Mouse (Mus musculus) kidney, embryonic 14.5 days (tissue): Measurements from ENCODE around the gene Methig1. TPM values are rescaled to one million over a fixed set of nuclear protein-coding genes. Genes with fewer than 3 reads are reported as not detected.

Experiments
- ATAC-seq: fragments of 200-750 bp; cut with Nextera tagmentation; 2 replicates; pipeline ENCODE4 v1.8.0; 2017; ENCODE audit warnings: moderate number of reproducible peaks, mild to moderate bottlenecking, moderate TSS enrichment, moderate library complexity; ENCODE audit not compliant: low FRiP score, low TSS enrichment
- H3K27ac ChIP-seq: fragments of 300-500 bp; sonication (generic); 2 replicates; pipeline ENCODE4 v1.5.1; 2014; ENCODE audit warnings: low read depth, mild to moderate bottlenecking, low read length, moderate library complexity, mixed read lengths
- H3K27me3 ChIP-seq: fragments of 300-500 bp; sonication (generic); 2 replicates; pipeline ENCODE4 v1.6.1; 2014; ENCODE audit warnings: mild to moderate bottlenecking, low read length; ENCODE audit not compliant: control insufficient read depth, insufficient read depth
- H3K36me3 ChIP-seq: fragments of 300-500 bp; sonication (generic); 2 replicates; pipeline ENCODE4 v1.6.1; 2014; ENCODE audit warnings: low read length, mixed read lengths; ENCODE audit not compliant: control insufficient read depth, insufficient read depth
- H3K4me1 ChIP-seq: fragments of 300-500 bp; sonication (generic); 2 replicates; pipeline ENCODE4 v1.6.1; 2014; ENCODE audit warnings: low read length, mixed read lengths; ENCODE audit not compliant: control insufficient read depth, insufficient read depth
- H3K4me2 ChIP-seq: fragments of 300-500 bp; sonication (generic); replicated peaks from 2 replicates; pipeline ENCODE4 v1.6.1; 2014; ENCODE audit warnings: low read depth, mild to moderate bottlenecking, low read length
- H3K4me3 ChIP-seq: fragments of 300-500 bp; sonication (generic); 2 replicates; pipeline ENCODE4 v1.5.1; 2014; ENCODE audit warnings: mild to moderate bottlenecking, low read length
- H3K9ac ChIP-seq: fragments of 300-500 bp; sonication (generic); 2 replicates; pipeline ENCODE4 v1.6.1; 2014; ENCODE audit warnings: low read depth, mild to moderate bottlenecking, low read length, moderate library complexity
- H3K9me3 ChIP-seq: fragments of 300-500 bp; sonication (generic); 2 replicates; pipeline ENCODE4 v1.6.1; 2016; ENCODE audit warnings: low read length; ENCODE audit not compliant: control insufficient read depth
- WGBS: fragments of 180-500 bp; shearing (Covaris S2); extraction: QIAGEN DNeasy Blood & Tissue Kit; methylation state at CpG from one replicate; pipeline ENCODE4 v1.1.7; 2014; 5-methylcytosine and 5-hydroxymethylcytosine counted together
- polyA plus RNA-seq: library from polyadenylated mRNA; unstranded; fragments of >200 nt; fragmentation: Nextera tagmentation; extraction: Ambion mirVana; gene quantifications from 2 replicates; pipeline ENCODE4 v1.2.1, GENCODE M21; 2014

Methig1 gene
- polyA plus RNA-seq, 1 experiment from 2014 or later: 0.27 TPM

- Histone ChIP-seq H3K9ac (peak overlapping the region; percentile 56; the same call in 1 of the 2 replicates), H3K27ac (peak overlapping the region; percentile 1; the same call in 1 of the 2 replicates), H3K4me3 (peak overlapping the region; percentile 94), H3K4me1 (peaks cover 37% of the 10 kb centered on the region; the same call in 1 of the 2 replicates), H3K4me2 (peak overlapping the region; percentile 96), H3K9me3 (no peaks in the 10 kb centered on the region), H3K27me3 (0 out of 2 replicates have a peak, but pooled peaks cover 6% of the 10 kb centered on the region), H3K36me3 (no peaks in the 10 kb centered on the region)
- ATAC-seq: no peak
- 4% methylated on average over 14 of the region's 14 CpGs for WGBS
These were observed 71.0 kb downstream of the Methig1 start for GRCm38 (mm10) chr15:100423916-100424315.

GRCm38 (mm10) chr15:100424396-100425122 is 71.6 kb downstream of the Methig1 start, which contains the start of gene Slc11a2:
Slc11a2 (minus strand) TSS chr15:100425072.
- H3K9me3 ChIP-seq: no peaks in the 10 kb centered on the region
- no peaks in the 10 kb centered on the region for H3K36me3 ChIP-seq
- peak within 1 kb of the TSS; percentile 56; the same call in 1 of the 2 replicates for H3K9ac ChIP-seq
- WGBS: 17% methylated on average over 17 of the region's 17 CpGs
- H3K4me2 ChIP-seq: peak within 1 kb of the TSS; percentile 96
- peak within 1 kb of the TSS; percentile 1; the same call in 1 of the 2 replicates for H3K27ac ChIP-seq
- H3K4me1 ChIP-seq: peaks cover 32% of the 10 kb centered on the region; the same call in 1 of the 2 replicates
- peak within 1 kb of the TSS; percentile 94 for H3K4me3 ChIP-seq
- no peak for ATAC-seq
- H3K27me3 ChIP-seq: 0 out of 2 replicates have a peak, but pooled peaks cover 6% of the 10 kb centered on the region

GRCm38 (mm10) chr15:100428296-100428905 is 75.5 kb downstream of the Methig1 start:
- H3K4me1 ChIP-seq: peaks cover 11% of the 10 kb centered on the region; the same call in 1 of the 2 replicates
- 0 out of 2 replicates have a peak, but pooled peaks cover 4% of the 10 kb centered on the region for H3K27me3 ChIP-seq
- H3K9ac ChIP-seq: no peak overlapping the region
- no peak overlapping the region for H3K4me2 ChIP-seq
- H3K27ac ChIP-seq: no peak overlapping the region
- no peaks in the 10 kb centered on the region for H3K9me3 ChIP-seq
- H3K36me3 ChIP-seq: no peaks in the 10 kb centered on the region
- WGBS: 63% methylated on average over 13 of the region's 13 CpGs
- no peak overlapping the region for H3K4me3 ChIP-seq
- peak; percentile 72; the same call in 1 of the 2 replicates for ATAC-seq

GRCm38 (mm10) chr15:100429959-100430565 is 77.1 kb downstream of the Methig1 start:
- no peak overlapping the region for H3K4me3 ChIP-seq
- WGBS: 60% methylated on average over 11 of the region's 11 CpGs
- H3K27ac ChIP-seq: no peak overlapping the region
- no peak for ATAC-seq
- no peaks in the 10 kb centered on the region for H3K36me3 ChIP-seq
- no peaks in the 10 kb centered on the region for H3K9me3 ChIP-seq
- H3K4me2 ChIP-seq: no peak overlapping the region
- no peaks in the 10 kb centered on the region for H3K4me1 ChIP-seq
- H3K9ac ChIP-seq: no peak overlapping the region
- H3K27me3 ChIP-seq: 0 out of 2 replicates have a peak, but pooled peaks cover 3% of the 10 kb centered on the region

- WGBS: 70% methylated on average over 4 of the region's 4 CpGs
- ATAC-seq: no peak
These were observed 80.3 kb downstream of the Methig1 start for GRCm38 (mm10) chr15:100433234-100433633.

More at GRCm38 (mm10) chr15:100433234-100433633, 80.3 kb downstream of the Methig1 start:
- Histone ChIP-seq H3K4me2 (no peak overlapping the region), H3K4me3 (no peak overlapping the region), H3K4me1 (no peaks in the 10 kb centered on the region), H3K9ac (no peak overlapping the region), H3K27ac (no peak overlapping the region), H3K36me3 (no peaks in the 10 kb centered on the region), H3K9me3 (no peaks in the 10 kb centered on the region), H3K27me3 (no peaks in the 10 kb centered on the region)

Other genes starting within 250 kb of the Methig1 start
- gene Atf1, start 125.3 kb upstream of the Methig1 start, polyA plus RNA-seq: 48.4 and 57.8 TPM in 2 replicates
- not detected in 2 replicates for gene Tmprss12, start 72.3 kb upstream of the Methig1 start, polyA plus RNA-seq
- gene Mettl7a1, start 49.0 kb upstream of the Methig1 start, polyA plus RNA-seq: 10.0 and 17.4 TPM in 2 replicates
- not detected in 2 replicates for gene Mettl7a3, start 18.2 kb upstream of the Methig1 start, polyA plus RNA-seq
- not detected in 2 replicates for gene Mettl7a2, start 51 bp downstream of the Methig1 start, polyA plus RNA-seq
- gene Higd1c, start 11.4 kb downstream of the Methig1 start, polyA plus RNA-seq: 0.77 TPM in 1 of 2 replicates, not detected in the other
- gene Gm5475, start 69.0 kb downstream of the Methig1 start, polyA plus RNA-seq: 0.14 TPM in 1 of 2 replicates, not detected in the other
- gene Slc11a2, start 71.9 kb downstream of the Methig1 start, polyA plus RNA-seq: 16.4 and 22.6 TPM in 2 replicates
- gene Letmd1, start 115.9 kb downstream of the Methig1 start, polyA plus RNA-seq: 19.2 and 25.4 TPM in 2 replicates
- gene Csrnp2, start 142.3 kb downstream of the Methig1 start, polyA plus RNA-seq: 14.5 and 18.6 TPM in 2 replicates
- gene Tfcp2, start 198.9 kb downstream of the Methig1 start, polyA plus RNA-seq: 17.7 and 32.9 TPM in 2 replicates
- gene Pou6f1, start 246.8 kb downstream of the Methig1 start, polyA plus RNA-seq: 9.6 and 14.6 TPM in 2 replicates